Mouse (Mus musculus): Measurements from ENCODE around the gene Gtf2h1. TPM values are rescaled to one million over a fixed set of nuclear protein-coding genes. Genes with fewer than 3 reads are reported as not detected.

Gene Gtf2h1
- polyA plus RNA-seq, 1 experiment from 2014 or later, result 29.0 TPM

DNA sequence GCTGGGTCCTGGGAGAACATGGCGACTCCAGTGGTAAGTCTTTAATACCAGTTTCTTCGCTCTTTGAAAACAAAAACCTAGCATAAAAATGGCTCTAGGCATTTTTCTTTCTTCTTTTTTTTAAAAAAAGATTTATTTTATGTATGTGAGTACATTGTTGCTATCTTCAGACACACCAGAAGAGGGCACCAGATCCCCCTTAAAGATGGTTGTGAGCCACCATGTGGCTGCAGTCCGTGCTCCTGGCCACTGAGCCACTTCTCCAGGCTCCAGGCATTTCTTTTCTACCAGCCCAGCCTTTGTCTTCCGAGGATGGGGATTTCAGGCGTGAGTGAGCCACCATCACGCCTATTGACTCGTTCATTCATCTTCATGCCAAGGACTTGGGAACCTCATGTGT is 55.1 kb downstream of the Gtf2h1 start:
- no peak overlapping the region for H3K27ac ChIP-seq (replicated peaks)
- TF ChIP-seq EP300 (optimal IDR thresholded peaks at IDR 0.05) (no peak), CTCF (IDR thresholded peaks at IDR 0.05; ENCODE audit: low read depth) (peak; percentile 32)

DNA sequence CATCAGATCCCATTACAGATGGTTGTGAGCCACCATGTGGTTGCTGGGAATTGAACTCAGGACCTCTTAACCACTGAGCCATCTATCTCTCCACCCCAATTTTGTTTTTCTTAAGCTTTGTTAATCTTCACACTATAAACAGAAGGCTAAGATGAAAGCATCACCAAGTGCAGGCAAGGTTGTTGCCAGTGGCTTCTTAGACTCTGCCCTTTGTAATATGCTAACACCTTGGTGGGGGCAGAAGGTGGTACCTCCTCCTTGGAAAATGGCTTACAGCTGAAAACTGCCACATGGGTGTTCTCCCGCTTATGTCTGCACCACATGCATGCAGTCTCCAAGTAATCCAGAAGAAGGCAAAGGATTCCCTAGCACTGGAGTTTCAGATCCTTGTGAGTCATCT is 56.8 kb downstream of the Gtf2h1 start:
- Histone ChIP-seq H3K9ac (ENCODE audit: low read length) (no peak overlapping the region), H3K36me3 (ENCODE audit: control insufficient read depth, insufficient read depth, low read length) (peaks cover 36% of the 10 kb centered on the region), H3K4me2 (replicated peaks; ENCODE audit: low read depth) (no peak overlapping the region), H3K4me3 (ENCODE audit: low read depth, low read length) (no peak overlapping the region), H3K9me3 (ENCODE audit: control insufficient read depth, low read length) (no peaks in the 10 kb centered on the region), H3K27ac (replicated peaks) (no peak overlapping the region), H3K4me1 (replicated peaks; ENCODE audit: control insufficient read depth, insufficient read depth) (no peaks in the 10 kb centered on the region), H3K27me3 (ENCODE audit: control insufficient read depth, insufficient read depth, low read length) (no peaks in the 10 kb centered on the region)
- TF ChIP-seq EP300 (optimal IDR thresholded peaks at IDR 0.05) (no peak), CTCF (IDR thresholded peaks at IDR 0.05; ENCODE audit: low read depth) (no peak)
- WGBS, result 89% methylated on average over 1 of the region's 1 CpGs
- ATAC-seq (ENCODE audit: low FRiP score, low TSS enrichment) (no peak), DNase-seq (ENCODE audit: low spot score) (no peak)

More for the DNA sequence above, 55.1 kb downstream of the Gtf2h1 start:
- no peaks in the 10 kb centered on the region for H3K9me3 ChIP-seq (ENCODE audit: control insufficient read depth, low read length)
- H3K4me1 ChIP-seq (replicated peaks; ENCODE audit: control insufficient read depth, insufficient read depth), result no peaks in the 10 kb centered on the region
- H3K36me3 ChIP-seq (ENCODE audit: control insufficient read depth, insufficient read depth, low read length), result peaks cover 36% of the 10 kb centered on the region
- WGBS, result 79% methylated on average over 7 of the region's 7 CpGs
- H3K9ac ChIP-seq (ENCODE audit: low read length), result no peak overlapping the region
- H3K4me2 ChIP-seq (replicated peaks; ENCODE audit: low read depth), result no peak overlapping the region
- no peak overlapping the region for H3K4me3 ChIP-seq (ENCODE audit: low read depth, low read length)
- DNase-seq (ENCODE audit: low spot score), result no peak
- H3K27me3 ChIP-seq (ENCODE audit: control insufficient read depth, insufficient read depth, low read length), result no peaks in the 10 kb centered on the region
- ATAC-seq (ENCODE audit: low FRiP score, low TSS enrichment), result no peak

DNA sequence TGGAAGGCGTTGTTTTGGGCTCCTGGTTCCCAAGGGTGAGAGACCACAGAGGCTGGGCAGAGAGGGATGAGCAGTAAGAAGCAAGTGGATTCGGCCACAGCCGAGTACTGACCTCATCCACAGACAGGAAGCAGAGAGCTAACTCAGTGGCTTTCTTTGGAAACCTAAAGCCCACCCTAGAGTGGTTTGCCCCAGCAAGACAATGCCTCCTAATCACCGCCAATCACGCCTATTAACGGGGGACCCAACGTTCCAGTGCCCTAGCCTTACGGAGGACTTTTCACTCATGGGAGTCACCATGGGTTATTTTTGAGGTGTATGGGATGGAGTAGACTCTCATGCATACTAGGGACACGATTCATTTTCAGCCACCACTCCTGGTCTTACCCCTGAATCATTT is 57.5 kb downstream of the Gtf2h1 start:
- H3K27me3 ChIP-seq (ENCODE audit: control insufficient read depth, insufficient read depth, low read length), result no peaks in the 10 kb centered on the region
- peaks cover 36% of the 10 kb centered on the region for H3K36me3 ChIP-seq (ENCODE audit: control insufficient read depth, insufficient read depth, low read length)
- H3K9ac ChIP-seq (ENCODE audit: low read length), result no peak overlapping the region
- H3K9me3 ChIP-seq (ENCODE audit: control insufficient read depth, low read length), result no peaks in the 10 kb centered on the region
- H3K4me3 ChIP-seq (ENCODE audit: low read depth, low read length), result no peak overlapping the region
- DNase-seq (ENCODE audit: low spot score), result no peak
- no peak overlapping the region for H3K4me2 ChIP-seq (replicated peaks; ENCODE audit: low read depth)
- no peaks in the 10 kb centered on the region for H3K4me1 ChIP-seq (replicated peaks; ENCODE audit: control insufficient read depth, insufficient read depth)
- no peak for TF ChIP-seq EP300 (optimal IDR thresholded peaks at IDR 0.05)
- no peak overlapping the region for H3K27ac ChIP-seq (replicated peaks)
- no peak for ATAC-seq (ENCODE audit: low FRiP score, low TSS enrichment)
- WGBS, result 87% methylated on average over 9 of the region's 9 CpGs

GRCm38 (mm10) chr7:46855866-46856560 is 60.1 kb downstream of the Gtf2h1 start:
- no peak overlapping the region for H3K27ac ChIP-seq (replicated peaks)

GRCm38 (mm10) chr7:46857436-46857835 is 61.5 kb downstream of the Gtf2h1 start:
- Histone ChIP-seq H3K27me3 (ENCODE audit: control insufficient read depth, insufficient read depth, low read length) (no peaks in the 10 kb centered on the region), H3K9ac (ENCODE audit: low read length) (no peak overlapping the region), H3K4me1 (replicated peaks; ENCODE audit: control insufficient read depth, insufficient read depth) (no peaks in the 10 kb centered on the region), H3K9me3 (ENCODE audit: control insufficient read depth, low read length) (no peaks in the 10 kb centered on the region), H3K4me3 (ENCODE audit: low read depth, low read length) (no peak overlapping the region), H3K4me2 (replicated peaks; ENCODE audit: low read depth) (no peak overlapping the region), H3K36me3 (ENCODE audit: control insufficient read depth, insufficient read depth, low read length) (peaks cover 16% of the 10 kb centered on the region), H3K27ac (replicated peaks) (no peak overlapping the region)
- DNase-seq (ENCODE audit: low spot score) (no peak), ATAC-seq (ENCODE audit: low FRiP score, low TSS enrichment) (no peak)
- TF ChIP-seq EP300 (optimal IDR thresholded peaks at IDR 0.05) (no peak), CTCF (IDR thresholded peaks at IDR 0.05; ENCODE audit: low read depth) (no peak)
- 69% methylated on average over 9 of the region's 9 CpGs for WGBS

More at GRCm38 (mm10) chr7:46855866-46856560, 60.1 kb downstream of the Gtf2h1 start:
- H3K27me3 ChIP-seq (ENCODE audit: control insufficient read depth, insufficient read depth, low read length), result no peaks in the 10 kb centered on the region
- 71% methylated on average over 6 of the region's 7 CpGs for WGBS
- ATAC-seq (ENCODE audit: low FRiP score, low TSS enrichment) (no peak), DNase-seq (ENCODE audit: low spot score) (no peak)
- H3K36me3 ChIP-seq (ENCODE audit: control insufficient read depth, insufficient read depth, low read length), result peaks cover 24% of the 10 kb centered on the region
- no peak overlapping the region for H3K4me2 ChIP-seq (replicated peaks; ENCODE audit: low read depth)
- TF ChIP-seq CTCF (IDR thresholded peaks at IDR 0.05; ENCODE audit: low read depth) (0 out of 2 replicates have a peak, but pooled peaks have one; percentile 10), EP300 (optimal IDR thresholded peaks at IDR 0.05) (no peak)
- no peak overlapping the region for H3K4me3 ChIP-seq (ENCODE audit: low read depth, low read length)
- H3K9ac ChIP-seq (ENCODE audit: low read length), result no peak overlapping the region
- H3K9me3 ChIP-seq (ENCODE audit: control insufficient read depth, low read length), result no peaks in the 10 kb centered on the region
- H3K4me1 ChIP-seq (replicated peaks; ENCODE audit: control insufficient read depth, insufficient read depth), result no peaks in the 10 kb centered on the region

GRCm38 (mm10) chr7:46859031-46859430 is 63.1 kb downstream of the Gtf2h1 start:
- ATAC-seq (ENCODE audit: low FRiP score, low TSS enrichment) (peak; percentile 42; the same call in 1 of the 2 replicates), DNase-seq (ENCODE audit: low spot score) (no peak)
- Histone ChIP-seq H3K27ac (replicated peaks) (no peak overlapping the region), H3K9ac (ENCODE audit: low read length) (no peak overlapping the region), H3K4me3 (ENCODE audit: low read depth, low read length) (no peak overlapping the region), H3K4me1 (replicated peaks; ENCODE audit: control insufficient read depth, insufficient read depth) (no peaks in the 10 kb centered on the region), H3K36me3 (ENCODE audit: control insufficient read depth, insufficient read depth, low read length) (peaks cover 8% of the 10 kb centered on the region), H3K9me3 (ENCODE audit: control insufficient read depth, low read length) (no peaks in the 10 kb centered on the region), H3K4me2 (replicated peaks; ENCODE audit: low read depth) (no peak overlapping the region), H3K27me3 (ENCODE audit: control insufficient read depth, insufficient read depth, low read length) (no peaks in the 10 kb centered on the region)
- WGBS, result 47% methylated on average over 6 of the region's 6 CpGs
- no peak for TF ChIP-seq EP300 (optimal IDR thresholded peaks at IDR 0.05)
- no peak for TF ChIP-seq CTCF (IDR thresholded peaks at IDR 0.05; ENCODE audit: low read depth)
